Mouse (Mus musculus) lung, postnatal 0 days (tissue): Measurements from ENCODE around the gene Atp7a. TPM values are rescaled to one million over a fixed set of nuclear protein-coding genes. Genes with fewer than 3 reads are reported as not detected.
"Not testable (repeated sequence)": the region's sequence is repeated elsewhere in the genome, so short reads cannot be mapped to it uniquely, and the experiment has no call there.

Source experiments
- ATAC-seq: fragments of 200-750 bp; cut with Nextera tagmentation; 2 replicates; pipeline ENCODE4 v1.8.0; 2017; ENCODE audit warnings: moderate library complexity
- DNase-seq: peaks from one replicate; pipeline ENCODE4 v3.0.0-alpha.2; 2016; ENCODE audit warnings: low spot score
- H3K27ac ChIP-seq: fragments of 300-500 bp; sonication (generic); 2 replicates; pipeline ENCODE4 v1.5.1; 2014; ENCODE audit warnings: antibody characterized with exemption, mild to moderate bottlenecking, low read length, mixed read lengths
- H3K27me3 ChIP-seq: fragments of 300-500 bp; sonication (generic); replicated peaks from 2 replicates; pipeline ENCODE4 v1.6.1; 2014; ENCODE audit warnings: low read length, mixed read lengths; ENCODE audit not compliant: insufficient read depth
- H3K36me3 ChIP-seq: fragments of 300-500 bp; sonication (generic); 2 replicates; pipeline ENCODE4 v1.6.1; 2014; ENCODE audit warnings: low read length, mixed read lengths; ENCODE audit not compliant: insufficient read depth
- H3K4me1 ChIP-seq: fragments of 300-500 bp; sonication (generic); 2 replicates; pipeline ENCODE4 v1.6.1; 2014; ENCODE audit warnings: antibody characterized with exemption, low read depth, low read length, mixed read lengths; ENCODE audit not compliant: insufficient read depth
- H3K4me2 ChIP-seq: fragments of 300-500 bp; sonication (generic); replicated peaks from 2 replicates; pipeline ENCODE4 v1.6.1; 2014; ENCODE audit warnings: low read depth, mild to moderate bottlenecking, low read length, moderate library complexity, mixed read lengths
- H3K4me3 ChIP-seq: fragments of 300-500 bp; sonication (generic); 2 replicates; pipeline ENCODE4 v1.5.1; 2014; ENCODE audit warnings: low read depth, low read length
- H3K9ac ChIP-seq: fragments of 300-500 bp; sonication (generic); replicated peaks from 2 replicates; pipeline ENCODE4 v1.6.1; 2014; ENCODE audit warnings: low read depth, mild to moderate bottlenecking
- H3K9me3 ChIP-seq: fragments of 300-500 bp; sonication (generic); 2 replicates; pipeline ENCODE4 v1.6.1; 2016; ENCODE audit warnings: low read length, mixed read lengths
- CTCF ChIP-seq: IDR thresholded peaks from 2 replicates; pipeline ENCODE4 v1.5.1; 2016; ENCODE audit warnings: antibody characterized with exemption, mild to moderate bottlenecking
- EP300 ChIP-seq: IDR thresholded peaks from 2 replicates; pipeline ENCODE4 v1.6.1; 2016; ENCODE audit warnings: antibody characterized with exemption, mild to moderate bottlenecking, control low read depth
- WGBS: fragments of 180-500 bp; shearing (Covaris S2); extraction: QIAGEN DNeasy Blood & Tissue Kit; methylation state at CpG from one replicate; pipeline ENCODE4 v1.1.7; 2014; 5-methylcytosine and 5-hydroxymethylcytosine counted together
- polyA plus RNA-seq: library from polyadenylated mRNA; unstranded; fragments of >200 nt; fragmentation: Nextera tagmentation; extraction: Ambion mirVana; gene quantifications from 2 replicates; pipeline ENCODE4 v1.2.1, GENCODE M21; 2015

Atp7a gene
- polyA plus RNA-seq, result 20.5 and 23.7 TPM in 2 replicates

DNA sequence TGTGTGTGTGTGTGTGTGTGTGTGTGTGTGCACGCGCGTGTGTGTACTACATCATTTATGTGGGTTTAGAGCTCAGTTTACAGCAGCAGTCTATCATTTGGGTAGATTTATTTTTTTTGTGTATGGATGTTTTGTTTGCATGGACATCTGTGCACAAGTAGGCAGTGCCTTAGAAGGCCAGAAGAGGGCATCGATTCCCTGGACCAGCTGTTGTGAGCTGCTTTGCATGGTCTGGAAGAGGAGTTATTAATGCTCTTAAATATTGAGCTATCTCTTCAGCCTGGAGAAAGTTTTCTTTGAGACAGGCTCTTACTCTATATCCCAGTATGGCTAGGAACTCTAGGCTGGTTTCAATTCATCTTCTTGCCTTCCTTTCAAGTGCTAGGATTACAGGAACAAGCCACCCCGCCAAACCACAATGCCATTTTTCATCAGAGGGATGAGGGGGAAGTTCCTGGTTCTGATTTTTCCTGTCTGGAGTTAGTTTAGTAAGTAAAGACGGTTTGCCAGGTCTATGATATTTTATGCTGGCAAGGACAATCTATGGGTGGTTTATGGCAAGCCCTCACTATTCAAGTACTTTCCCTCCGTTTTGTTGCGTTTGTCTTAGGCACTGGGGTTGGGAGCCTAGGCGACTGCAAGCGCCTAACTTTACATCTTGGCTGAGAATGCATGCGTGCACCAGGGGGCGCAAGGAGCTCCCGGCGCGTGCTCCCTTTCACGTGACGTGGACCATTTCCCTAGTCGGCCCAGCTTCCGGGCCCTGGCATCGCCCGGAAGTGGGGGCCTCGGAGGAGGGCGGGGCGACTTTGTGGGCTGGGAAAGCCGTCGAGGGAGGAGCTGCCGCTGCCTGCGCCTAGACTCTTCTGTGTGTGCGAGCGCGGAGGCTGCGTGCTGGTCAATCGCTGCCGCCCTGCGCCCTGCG lies at the start of gene Atp7a:
Atp7a (plus strand) TSS at position 859 of the 925 bp plus-strand sequence.
- peak within 1 kb of the TSS; percentile 53 for H3K4me3 ChIP-seq
- no peaks in the 10 kb centered on the region for H3K27me3 ChIP-seq
- H3K9me3 ChIP-seq, result no peaks in the 10 kb centered on the region
- peak within 1 kb of the TSS; percentile 39; the same call in 1 of the 2 replicates for H3K9ac ChIP-seq
- ATAC-seq (peak; percentile 99), DNase-seq (peak; percentile 95)
- no peaks in the 10 kb centered on the region for H3K36me3 ChIP-seq
- H3K27ac ChIP-seq, result peak within 1 kb of the TSS; percentile 77
- peak within 1 kb of the TSS; percentile 49 for H3K4me2 ChIP-seq
- WGBS, result 11% methylated on average over 36 of the region's 36 CpGs
- TF ChIP-seq EP300 (no peak), CTCF (peak; percentile 84)
- no peaks in the 10 kb centered on the region for H3K4me1 ChIP-seq

GRCm38 (mm10) chrX:106001605-106002004 lies 25.5 kb upstream of the Atp7a start:
- TF ChIP-seq CTCF (no peak), EP300 (no peak)
- ATAC-seq, result no peak

DNA sequence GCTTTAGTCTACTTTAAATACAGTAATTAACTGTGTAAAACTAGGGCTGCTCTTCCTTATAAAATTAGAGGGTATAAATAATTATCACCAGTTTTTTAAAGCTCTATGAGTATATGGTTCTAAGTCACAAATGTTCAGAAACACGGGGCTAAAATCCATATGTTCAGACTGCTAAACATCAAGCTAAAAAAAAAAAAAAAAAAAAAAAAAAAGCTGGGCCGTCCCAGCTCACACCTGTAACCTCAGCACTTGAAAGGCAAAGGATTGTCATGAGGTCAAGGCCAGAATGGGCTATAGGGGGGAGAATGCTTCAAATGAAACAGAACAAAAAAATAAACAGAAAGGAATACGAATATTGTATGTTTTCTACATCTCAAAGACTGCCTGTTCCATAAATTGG lies 16.3 kb upstream of the Atp7a start:
- no peaks in the 10 kb centered on the region for H3K4me1 ChIP-seq
- TF ChIP-seq CTCF, result no peak
- no peak for TF ChIP-seq EP300
- no peak for ATAC-seq
- peak overlapping the region; percentile 48 for H3K4me2 ChIP-seq
- WGBS, result 7% methylated on average over 3 of the region's 3 CpGs
- DNase-seq, result no peak
- H3K36me3 ChIP-seq, result no peaks in the 10 kb centered on the region
- H3K27me3 ChIP-seq, result no peaks in the 10 kb centered on the region
- H3K4me3 ChIP-seq, result peak overlapping the region; percentile 59
- H3K9me3 ChIP-seq, result no peaks in the 10 kb centered on the region
- peak overlapping the region; percentile 88; the same call in 1 of the 2 replicates for H3K27ac ChIP-seq
- H3K9ac ChIP-seq, result no peak overlapping the region; the same call in 1 of the 2 replicates

More at GRCm38 (mm10) chrX:106001605-106002004, 25.5 kb upstream of the Atp7a start:
- 72% methylated on average over 1 of the region's 1 CpGs for WGBS
- no peak for DNase-seq
- no peaks in the 10 kb centered on the region for H3K4me1 ChIP-seq
- H3K4me2 ChIP-seq, result no peak overlapping the region
- no peak overlapping the region for H3K4me3 ChIP-seq
- H3K9me3 ChIP-seq, result no peaks in the 10 kb centered on the region
- H3K36me3 ChIP-seq, result no peaks in the 10 kb centered on the region
- H3K9ac ChIP-seq, result no peak overlapping the region
- no peaks in the 10 kb centered on the region for H3K27me3 ChIP-seq
- no peak overlapping the region for H3K27ac ChIP-seq

DNA sequence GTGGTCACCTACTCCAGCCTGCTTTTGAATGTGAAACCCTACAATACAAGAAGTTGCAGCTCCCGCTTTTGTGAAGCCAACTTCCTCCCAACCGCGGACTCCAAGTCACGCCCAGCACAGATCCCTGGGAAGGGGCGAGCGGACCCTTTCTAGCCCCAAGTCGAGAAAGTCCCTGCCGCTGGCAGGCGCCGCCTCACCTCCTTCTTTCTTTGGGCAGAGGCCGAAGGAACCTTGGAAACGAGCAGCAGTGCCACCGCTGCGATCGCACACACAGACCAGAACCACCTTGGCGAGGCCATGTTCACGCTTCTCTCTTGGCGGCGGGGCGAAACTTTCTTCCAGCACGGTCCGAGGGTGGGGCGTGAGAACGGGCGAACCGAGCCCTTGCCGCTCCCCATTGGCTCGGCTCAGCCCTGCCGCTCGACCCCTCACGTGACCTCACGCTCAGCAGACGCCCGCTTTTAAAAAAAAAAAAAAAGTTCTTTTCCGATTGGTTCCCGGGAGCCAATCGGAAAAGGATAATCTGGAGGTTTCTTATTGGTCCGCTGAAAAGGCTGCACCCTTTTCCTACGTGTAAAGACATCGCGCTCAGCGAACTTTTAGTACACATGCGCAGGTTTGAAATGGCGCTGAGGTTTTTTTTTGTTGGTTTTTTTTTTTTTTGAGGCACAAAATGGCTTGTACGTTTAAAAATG lies 15.5 kb upstream of the Atp7a start, which contains the start of gene Magt1:
Magt1 (minus strand) TSS at position 442 of the 695 bp plus-strand sequence.
- peak; percentile 96 for DNase-seq
- Histone ChIP-seq H3K27me3 (no peaks in the 10 kb centered on the region), H3K36me3 (no peaks in the 10 kb centered on the region), H3K9ac (peak within 1 kb of the TSS; percentile 51), H3K4me1 (no peaks in the 10 kb centered on the region), H3K27ac (peak within 1 kb of the TSS; percentile 88), H3K9me3 (no peaks in the 10 kb centered on the region), H3K4me2 (peak within 1 kb of the TSS; percentile 48), H3K4me3 (peak within 1 kb of the TSS; percentile 59)
- WGBS, result 13% methylated on average over 43 of the region's 45 CpGs
- TF ChIP-seq CTCF (no peak), EP300 (no peak)
- peak; percentile 97 for ATAC-seq

GRCm38 (mm10) chrX:106012559-106012958 lies 14.5 kb upstream of the Atp7a start:
- Histone ChIP-seq H3K9ac (no peak overlapping the region), H3K9me3 (no peaks in the 10 kb centered on the region), H3K4me3 (no peak overlapping the region), H3K4me1 (no peaks in the 10 kb centered on the region), H3K27ac (peak overlapping the region; percentile 73; the same call in 1 of the 2 replicates), H3K27me3 (no peaks in the 10 kb centered on the region), H3K36me3 (no peaks in the 10 kb centered on the region), H3K4me2 (no peak overlapping the region; the same call in 1 of the 2 replicates)
- TF ChIP-seq CTCF (no peak), EP300 (no peak)
- DNase-seq (no peak), ATAC-seq (no peak)
- WGBS, result 59% methylated on average over 3 of the region's 3 CpGs

DNA sequence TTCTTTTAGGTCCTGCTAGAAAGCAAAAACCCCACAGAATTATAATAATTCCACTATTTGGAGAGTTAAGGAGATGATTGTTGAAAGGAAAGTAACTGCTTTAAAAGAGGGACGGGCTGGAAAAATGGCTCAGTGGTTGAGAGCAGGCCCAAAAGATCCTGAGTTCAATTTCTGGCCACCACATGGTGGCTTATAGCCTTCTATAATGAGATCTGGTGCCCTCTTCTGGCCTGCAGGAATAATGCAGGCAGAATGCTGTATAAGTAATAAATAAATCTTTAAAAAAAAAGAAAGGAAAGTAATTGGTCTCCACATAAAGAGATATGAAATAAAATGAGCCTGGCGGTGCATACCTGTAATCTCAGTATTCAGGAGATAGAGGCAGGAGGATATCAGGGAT lies 13.9 kb upstream of the Atp7a start:
- WGBS, result 45% methylated on average over 2 of the region's 2 CpGs
- DNase-seq (peak; percentile 67), ATAC-seq (no peak)
- H3K4me1 ChIP-seq, result no peaks in the 10 kb centered on the region
- H3K9me3 ChIP-seq, result no peaks in the 10 kb centered on the region
- H3K27ac ChIP-seq, result no peak overlapping the region
- no peak overlapping the region for H3K4me3 ChIP-seq
- TF ChIP-seq CTCF (peak; percentile 73), EP300 (no peak)
- no peak overlapping the region for H3K9ac ChIP-seq
- H3K36me3 ChIP-seq, result no peaks in the 10 kb centered on the region
- H3K4me2 ChIP-seq, result no peak overlapping the region
- H3K27me3 ChIP-seq, result no peaks in the 10 kb centered on the region

- ATAC-seq, H3K9ac ChIP-seq, H3K36me3 ChIP-seq, H3K27me3 ChIP-seq, H3K9me3 ChIP-seq, H3K4me1 ChIP-seq, DNase-seq, H3K27ac ChIP-seq, H3K4me3 ChIP-seq, H3K4me2 ChIP-seq: not testable (repeated sequence)
- WGBS, result 59% methylated on average over 2 of the region's 2 CpGs
Measured at GRCm38 (mm10) chrX:106014741-106015377, 12.2 kb upstream of the Atp7a start.
